Mouse (Mus musculus) bone marrow macrophage, adult 2 months (primary cell): ENCODE results near the gene Nacc2.

Source experiments
- CTCF ChIP-seq: IDR thresholded peaks from 2 replicates; pipeline ENCODE4 v1.5.1; 2012; ENCODE audit warnings: low read depth, mild to moderate bottlenecking, low read length, moderate library complexity
- POLR2A ChIP-seq: IDR thresholded peaks from 2 replicates; pipeline ENCODE4 v1.6.1; 2012; ENCODE audit warnings: mild to moderate bottlenecking, low read depth, low read length, borderline replicate concordance

- TF ChIP-seq POLR2A (no peak), CTCF (no peak)
Measured at GRCm38 (mm10) chr2:26022258-26022565, 100.8 kb downstream of the Nacc2 start.
